Mouse (Mus musculus) forebrain, postnatal 0 days (tissue): ENCODE data around the gene Dnal1. TPM values are rescaled to one million over a fixed set of nuclear protein-coding genes. Genes with fewer than 3 reads are reported as not detected.

ENCODE experiments used
- ATAC-seq: fragments of 200-750 bp; cut with Nextera tagmentation; 2 replicates; pipeline ENCODE4 v1.8.0; 2017; ENCODE audit warnings: mild to moderate bottlenecking, moderate library complexity
- DNase-seq: peaks from one replicate; pipeline ENCODE4 v3.0.0-alpha.2; 2015
- H3K27ac ChIP-seq: fragments of 300-500 bp; sonication (generic); 2 replicates; pipeline ENCODE4 v1.5.1; 2014; ENCODE audit warnings: low read depth, mild to moderate bottlenecking, antibody characterized with exemption, low read length, moderate library complexity, mixed read lengths
- H3K27me3 ChIP-seq: fragments of 300-500 bp; sonication (generic); 2 replicates; pipeline ENCODE4 v1.6.1; 2014; ENCODE audit warnings: mild to moderate bottlenecking, low read length, mixed read lengths; ENCODE audit not compliant: insufficient read depth
- H3K36me3 ChIP-seq: fragments of 300-500 bp; sonication (generic); 2 replicates; pipeline ENCODE4 v1.6.1; 2014; ENCODE audit warnings: mild to moderate bottlenecking, moderate library complexity; ENCODE audit not compliant: insufficient read depth
- H3K4me1 ChIP-seq: fragments of 300-500 bp; sonication (generic); 2 replicates; pipeline ENCODE4 v1.6.1; 2014; ENCODE audit warnings: antibody characterized with exemption; ENCODE audit not compliant: insufficient read depth
- H3K4me2 ChIP-seq: fragments of 300-500 bp; sonication (generic); 2 replicates; pipeline ENCODE4 v1.6.1; 2014; ENCODE audit warnings: low read depth, mild to moderate bottlenecking, moderate library complexity
- H3K4me3 ChIP-seq: fragments of 300-500 bp; sonication (generic); 2 replicates; pipeline ENCODE4 v1.5.1; 2014; ENCODE audit warnings: low read depth, low read length, mixed read lengths
- H3K9ac ChIP-seq: fragments of 300-500 bp; sonication (generic); 2 replicates; pipeline ENCODE4 v1.6.1; 2014; ENCODE audit warnings: mild to moderate bottlenecking
- H3K9me3 ChIP-seq: fragments of 300-500 bp; sonication (generic); 2 replicates; pipeline ENCODE4 v1.6.1; 2016; ENCODE audit warnings: low read length
- CTCF ChIP-seq: sonication (generic); IDR thresholded peaks from 2 replicates; pipeline ENCODE4 v1.5.1; 2016; ENCODE audit warnings: antibody characterized with exemption, control low read depth, low read depth
- WGBS: fragments of 180-500 bp; shearing (Covaris S2); extraction: QIAGEN DNeasy Blood & Tissue Kit; methylation state at CpG from one replicate; pipeline ENCODE4 v1.1.7; 2014; 5-methylcytosine and 5-hydroxymethylcytosine counted together
- polyA plus RNA-seq: library from polyadenylated mRNA; unstranded; fragments of >200 nt; fragmentation: Nextera tagmentation; extraction: Ambion mirVana; gene quantifications from 2 replicates; pipeline ENCODE4 v1.2.1, GENCODE M21; 2015
- total RNA-seq: library from RNA; depleted of rRNA; stranded (reverse); fragments of >200 nt; gene quantifications from 2 replicates; pipeline ENCODE4 v1.2.3, GENCODE M21; 2014

Dnal1 gene
- total and polyA plus RNA-seq, 2 experiments from 2014 or later = 13.5 to 20.3 TPM

GRCm38 (mm10) chr12:84161116-84161515, 47.0 kb downstream of the Dnal1 start:
- H3K27me3 ChIP-seq = no peaks in the 10 kb centered on the region
- TF ChIP-seq CTCF = no peak
- no peaks in the 10 kb centered on the region for H3K9me3 ChIP-seq
- WGBS = 82% methylated on average over 8 of the region's 8 CpGs
- H3K9ac ChIP-seq = no peak overlapping the region
- H3K27ac ChIP-seq = no peak overlapping the region
- H3K4me2 ChIP-seq = no peak overlapping the region
- no peak for ATAC-seq
- H3K36me3 ChIP-seq = peaks cover 40% of the 10 kb centered on the region
- H3K4me3 ChIP-seq = no peak overlapping the region
- H3K4me1 ChIP-seq = no peaks in the 10 kb centered on the region
- DNase-seq = no peak

- no peak overlapping the region for H3K27ac ChIP-seq
- no peaks in the 10 kb centered on the region for H3K9me3 ChIP-seq
- no peaks in the 10 kb centered on the region for H3K27me3 ChIP-seq
- H3K36me3 ChIP-seq = peaks cover 34% of the 10 kb centered on the region
- H3K4me3 ChIP-seq = no peak overlapping the region
- peak; percentile 45; the same call in 1 of the 2 replicates for ATAC-seq
- TF ChIP-seq CTCF = peak; percentile 50
- H3K9ac ChIP-seq = no peak overlapping the region
- 73% methylated on average over 14 of the region's 14 CpGs for WGBS
- no peaks in the 10 kb centered on the region for H3K4me1 ChIP-seq
- no peak overlapping the region for H3K4me2 ChIP-seq
- peak; percentile 22 for DNase-seq
Observed at GRCm38 (mm10) chr12:84161616-84162433, 47.7 kb downstream of the Dnal1 start.

GRCm38 (mm10) chr12:84163133-84163532, 49.0 kb downstream of the Dnal1 start:
- no peak overlapping the region for H3K9ac ChIP-seq
- H3K27me3 ChIP-seq = no peaks in the 10 kb centered on the region
- TF ChIP-seq CTCF = peak; percentile 61
- ATAC-seq (no peak), DNase-seq (no peak)
- no peak overlapping the region for H3K4me2 ChIP-seq
- WGBS = 88% methylated on average over 9 of the region's 9 CpGs
- no peaks in the 10 kb centered on the region for H3K4me1 ChIP-seq
- no peak overlapping the region for H3K4me3 ChIP-seq
- no peak overlapping the region for H3K27ac ChIP-seq
- no peaks in the 10 kb centered on the region for H3K9me3 ChIP-seq
- peaks cover 25% of the 10 kb centered on the region for H3K36me3 ChIP-seq

- no peak overlapping the region for H3K4me3 ChIP-seq
- peaks cover 20% of the 10 kb centered on the region for H3K36me3 ChIP-seq
- ATAC-seq (no peak), DNase-seq (no peak)
- H3K27me3 ChIP-seq = no peaks in the 10 kb centered on the region
- H3K4me2 ChIP-seq = no peak overlapping the region
- H3K9ac ChIP-seq = no peak overlapping the region
- no peaks in the 10 kb centered on the region for H3K4me1 ChIP-seq
- H3K27ac ChIP-seq = no peak overlapping the region
- TF ChIP-seq CTCF = no peak
- 84% methylated on average over 11 of the region's 11 CpGs for WGBS
- H3K9me3 ChIP-seq = no peaks in the 10 kb centered on the region
Observed at GRCm38 (mm10) chr12:84163586-84164110, 49.5 kb downstream of the Dnal1 start.

- Histone ChIP-seq H3K36me3 (0 out of 2 replicates have a peak, but pooled peaks cover 5% of the 10 kb centered on the region), H3K27ac (no peak overlapping the region), H3K9ac (no peak overlapping the region), H3K27me3 (no peaks in the 10 kb centered on the region), H3K4me1 (no peaks in the 10 kb centered on the region), H3K4me3 (no peak overlapping the region), H3K9me3 (no peaks in the 10 kb centered on the region), H3K4me2 (no peak overlapping the region)
- WGBS = 72% methylated on average over 8 of the region's 8 CpGs
- DNase-seq = no peak
- ATAC-seq = no peak
- no peak for TF ChIP-seq CTCF
Observed at GRCm38 (mm10) chr12:84165631-84166373, 51.6 kb downstream of the Dnal1 start.

GRCm38 (mm10) chr12:84170610-84171009, 56.4 kb downstream of the Dnal1 start:
- Histone ChIP-seq H3K9ac (no peak overlapping the region), H3K36me3 (peaks cover 22% of the 10 kb centered on the region), H3K4me3 (no peak overlapping the region), H3K9me3 (no peaks in the 10 kb centered on the region), H3K4me2 (no peak overlapping the region), H3K4me1 (no peaks in the 10 kb centered on the region), H3K27me3 (no peaks in the 10 kb centered on the region), H3K27ac (no peak overlapping the region)
- 87% methylated on average over 10 of the region's 10 CpGs for WGBS
- TF ChIP-seq CTCF = no peak
- DNase-seq = no peak
- no peak for ATAC-seq

- Histone ChIP-seq H3K4me3 (no peak overlapping the region), H3K9me3 (no peaks in the 10 kb centered on the region), H3K36me3 (peaks cover 22% of the 10 kb centered on the region), H3K27me3 (no peaks in the 10 kb centered on the region), H3K4me2 (no peak overlapping the region), H3K4me1 (peaks cover 14% of the 10 kb centered on the region), H3K27ac (no peak overlapping the region), H3K9ac (no peak overlapping the region)
- 89% methylated on average over 3 of the region's 3 CpGs for WGBS
- ATAC-seq (no peak), DNase-seq (no peak)
- no peak for TF ChIP-seq CTCF
Observed at GRCm38 (mm10) chr12:84172216-84172615, 58.0 kb downstream of the Dnal1 start.
